Mouse (Mus musculus) cerebellum, postnatal 25 days (tissue): ENCODE results near the gene Orc1.

ENCODE experiments used
- DNase-seq, 2 experiments: peaks; one replicate each; pipeline ENCODE4 v3.0.0; 2021; ENCODE audit warnings: mixed read lengths in 2 of 2

Orc1 gene

DNA sequence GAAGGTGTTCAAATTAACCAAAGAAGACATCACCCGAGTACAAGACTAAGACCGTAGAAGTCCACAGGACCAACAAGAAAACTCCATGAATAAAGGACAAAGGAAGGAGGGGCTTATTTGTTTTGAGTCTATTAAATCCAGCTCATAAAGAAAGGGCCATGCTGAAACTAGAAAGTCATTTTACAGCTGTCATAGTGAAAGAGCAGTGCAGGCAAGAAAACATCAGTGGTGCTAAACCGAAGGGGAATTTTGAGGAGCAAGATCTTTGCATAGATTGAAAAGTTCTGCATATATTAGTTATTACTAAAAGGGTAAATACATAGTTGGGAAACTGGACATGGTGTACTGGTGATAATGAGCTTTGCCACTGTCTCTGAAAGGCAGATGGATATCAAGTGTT, 58.5 kb downstream of the Orc1 start:
- no peak for DNase-seq

DNA sequence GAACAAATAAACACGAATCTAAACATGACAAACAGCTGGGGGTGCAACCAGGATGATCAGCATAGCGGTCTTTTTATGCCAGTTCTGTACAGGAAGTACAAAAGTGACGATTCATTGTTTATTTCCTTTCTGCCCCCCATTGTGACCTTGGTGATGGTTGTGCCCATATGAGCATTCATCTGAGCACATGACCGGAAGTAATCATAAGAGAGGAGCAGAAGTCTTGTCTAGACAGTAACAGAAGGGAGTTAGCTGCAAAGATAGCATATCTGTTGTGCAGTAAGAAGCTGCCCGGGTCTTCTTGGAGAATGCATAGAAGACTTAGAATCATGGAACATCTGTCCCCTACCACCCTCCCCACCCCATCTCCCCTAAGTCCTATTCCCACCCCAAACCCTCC, 59.5 kb downstream of the Orc1 start:
- no peak for DNase-seq

DNA sequence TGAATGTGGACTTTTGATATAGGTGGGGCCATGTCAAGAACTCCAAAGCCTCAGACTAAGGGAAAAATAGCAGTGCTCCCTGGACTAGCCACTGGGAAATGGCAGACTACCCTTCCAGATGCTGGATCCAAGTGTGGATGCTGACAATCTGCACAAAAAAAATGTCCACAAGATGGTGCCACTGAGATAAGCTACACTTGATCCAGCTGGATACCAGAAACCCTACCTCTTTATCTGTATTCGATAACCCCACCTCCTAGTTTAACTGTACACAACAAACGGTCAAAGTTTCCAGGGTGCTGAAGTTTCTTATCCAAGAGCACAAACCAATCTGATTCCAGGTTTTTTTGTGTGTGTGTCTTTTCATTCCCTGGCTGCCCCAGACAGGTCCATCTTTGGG, 85.2 kb downstream of the Orc1 start:
- DNase-seq, result no peak
